Mouse (Mus musculus) embryo, embryonic 10.5 days (tissue): ENCODE results near the gene Il16.

Source experiments
- DNase-seq: peaks from one replicate; pipeline ENCODE4 v3.0.0-alpha.2; 2015; ENCODE audit warnings: low spot score

Gene Il16

DNA sequence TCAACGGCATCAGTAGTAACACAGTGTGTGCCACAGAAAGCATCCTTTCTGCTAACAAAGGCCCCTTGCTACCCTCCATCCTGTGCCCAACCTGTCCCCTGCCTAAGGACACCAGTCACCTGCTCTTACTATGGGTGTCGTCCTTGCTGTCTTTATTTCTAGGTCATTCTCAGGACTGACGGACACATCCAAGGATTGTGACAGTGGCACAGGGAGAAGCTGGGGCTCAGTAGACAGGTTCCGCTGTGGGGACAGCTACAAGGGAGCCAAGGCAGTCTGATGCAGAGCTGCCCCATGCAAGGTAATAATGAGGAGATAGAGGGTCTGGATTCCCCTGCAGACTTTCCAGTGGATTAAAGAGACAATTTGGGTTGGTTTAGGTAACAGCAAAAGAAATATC, 67.0 kb downstream of the Il16 start:
- no peak for DNase-seq

GRCm38 (mm10) chr7:83677296-83677695, 68.2 kb downstream of the Il16 start:
- DNase-seq, result no peak

- DNase-seq, result peak; percentile 52
Observed at GRCm38 (mm10) chr7:83675545-83676254, 69.8 kb downstream of the Il16 start.

DNA sequence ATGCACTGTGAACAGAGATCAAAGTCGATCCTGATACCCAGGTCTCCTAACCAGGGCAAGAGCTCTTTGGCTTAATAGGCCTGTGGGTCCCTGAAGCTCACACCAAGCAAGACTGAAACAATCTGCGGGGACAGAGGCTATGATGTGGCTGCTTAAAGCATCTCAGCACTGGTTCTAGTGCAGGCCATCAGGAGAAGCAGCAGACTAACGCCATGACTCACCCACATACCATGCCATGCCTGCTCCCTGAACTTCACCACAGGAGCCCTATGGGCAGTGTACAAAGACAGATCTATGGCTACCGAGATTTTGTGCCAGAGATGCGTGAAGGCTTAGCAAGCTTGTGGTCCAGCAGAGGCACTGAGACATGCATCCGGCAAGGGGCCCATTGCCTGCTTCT, 74.0 kb downstream of the Il16 start:
- DNase-seq, result no peak

- DNase-seq, result peak; percentile 74
Observed at GRCm38 (mm10) chr7:83668724-83669123, 76.8 kb downstream of the Il16 start.

- DNase-seq, result no peak
Observed at GRCm38 (mm10) chr7:83667936-83668645, 77.4 kb downstream of the Il16 start.

DNA sequence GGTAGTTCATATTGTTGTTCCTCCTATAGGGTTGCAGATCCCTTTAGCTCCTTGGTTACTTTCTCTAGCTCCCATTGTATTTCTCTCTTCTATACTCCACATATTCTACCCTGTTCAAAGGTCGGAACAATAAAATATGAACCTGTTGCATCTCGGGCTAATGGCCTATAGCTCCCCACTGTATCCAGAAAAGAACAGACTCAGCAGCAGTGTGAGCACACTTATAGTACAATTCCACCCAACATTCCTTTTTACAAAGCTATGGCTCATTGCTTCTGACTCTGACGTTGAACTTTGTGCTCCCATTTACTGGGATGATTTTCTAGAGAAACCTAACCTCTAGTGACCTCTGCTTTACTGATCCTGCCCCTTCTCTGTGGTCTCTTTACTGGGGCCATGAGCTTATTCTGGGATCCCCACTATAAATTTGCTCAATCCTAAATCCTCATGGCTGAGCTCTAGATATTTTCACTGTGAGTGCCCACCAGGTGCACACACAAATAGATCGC, 79.4 kb downstream of the Il16 start:
- no peak for DNase-seq

GRCm38 (mm10) chr7:83662711-83663375, 82.7 kb downstream of the Il16 start:
- no peak for DNase-seq

GRCm38 (mm10) chr7:83661763-83662162, 83.8 kb downstream of the Il16 start:
- no peak for DNase-seq

DNA sequence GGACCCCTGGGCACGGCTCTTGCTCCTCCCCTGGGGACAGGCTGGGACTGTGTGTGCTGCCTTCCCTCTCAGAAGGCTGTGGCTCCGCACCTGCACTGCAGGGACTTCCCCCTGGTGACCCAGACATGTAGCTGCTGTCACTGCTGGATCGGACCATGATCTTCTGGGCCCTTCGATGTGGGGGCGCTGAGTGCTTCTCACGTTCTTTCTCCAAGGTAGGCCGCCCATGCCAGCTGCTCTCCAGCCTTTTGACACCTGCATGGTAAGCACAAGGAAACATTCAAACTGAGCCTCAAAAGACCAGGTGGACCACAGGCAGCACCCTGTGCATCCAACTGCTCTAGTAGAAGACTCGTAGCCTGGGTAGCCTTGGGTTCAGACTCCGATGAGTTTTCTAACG, 84.5 kb downstream of the Il16 start:
- no peak for DNase-seq

DNA sequence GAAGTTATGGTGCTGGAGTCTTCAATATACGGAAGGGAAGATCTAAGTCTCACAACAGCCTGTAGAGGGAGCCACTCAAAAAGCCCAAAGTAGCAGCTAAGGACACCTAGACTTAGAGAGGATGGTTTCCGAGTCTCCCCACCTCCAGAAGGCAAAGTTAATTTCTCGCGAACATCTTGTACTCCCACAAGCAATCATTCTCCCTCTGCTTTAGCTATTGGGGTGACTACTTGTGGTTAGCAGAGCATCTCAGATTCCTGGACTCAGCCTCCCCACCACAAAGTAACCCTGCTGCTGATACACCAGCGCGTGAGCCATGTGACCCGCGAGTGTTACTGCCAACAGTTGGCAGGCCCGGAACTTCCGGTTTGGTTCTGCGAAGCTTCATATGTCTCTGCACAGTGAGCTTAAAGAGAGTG, 85.2 kb downstream of the Il16 start:
- DNase-seq, result no peak

- no peak for DNase-seq
Observed at GRCm38 (mm10) chr7:83659159-83660065, 86.1 kb downstream of the Il16 start.

- DNase-seq, result no peak
Observed at GRCm38 (mm10) chr7:83658716-83659115, 86.8 kb downstream of the Il16 start.

GRCm38 (mm10) chr7:83654938-83655630, 90.4 kb downstream of the Il16 start:
- no peak for DNase-seq

DNA sequence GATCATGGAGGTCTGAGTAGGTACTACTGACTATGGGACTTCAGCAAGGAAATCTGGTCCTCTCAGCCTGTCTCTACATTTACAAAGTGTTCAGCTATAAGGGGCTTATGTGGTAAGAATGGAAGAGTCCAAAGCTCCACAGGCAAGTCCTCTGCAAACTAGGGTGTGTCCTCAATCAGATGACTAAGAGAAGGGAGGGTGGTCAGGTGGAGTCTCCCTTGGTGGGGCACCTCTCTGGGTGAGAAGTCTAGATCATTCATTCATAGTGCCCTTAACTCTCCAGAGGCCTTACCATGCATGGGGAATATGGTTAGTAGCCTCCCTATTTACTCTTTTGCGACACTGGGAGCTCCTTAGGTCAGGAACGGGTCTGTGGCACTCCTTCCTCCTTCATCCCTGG, 91.3 kb downstream of the Il16 start:
- DNase-seq, result no peak

GRCm38 (mm10) chr7:83653605-83654051, 91.9 kb downstream of the Il16 start:
- DNase-seq, result no peak

DNA sequence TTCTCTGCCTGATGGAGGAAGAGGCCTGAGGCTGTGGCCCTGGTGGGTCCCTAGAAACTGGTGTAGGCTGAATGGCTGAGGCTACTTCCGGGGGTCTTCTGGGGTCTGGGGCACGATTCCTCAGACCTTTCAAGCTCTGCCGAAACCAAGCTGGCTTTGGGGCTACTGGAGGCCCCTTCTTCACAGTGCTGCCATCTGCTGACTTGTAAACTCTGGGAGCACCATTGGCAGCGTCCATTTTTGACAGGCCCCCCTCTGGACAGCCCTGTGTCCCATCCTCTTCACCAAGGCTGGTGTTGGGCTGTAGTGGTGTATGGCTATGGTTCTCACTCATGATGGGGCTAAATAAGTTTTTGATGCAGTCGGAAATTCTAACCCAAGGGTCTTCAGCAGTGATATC, 93.0 kb downstream of the Il16 start:
- no peak for DNase-seq

GRCm38 (mm10) chr7:83650638-83651037, 94.9 kb downstream of the Il16 start:
- DNase-seq, result no peak

- no peak for DNase-seq
Observed at GRCm38 (mm10) chr7:83648807-83649206, 96.7 kb downstream of the Il16 start.

DNA sequence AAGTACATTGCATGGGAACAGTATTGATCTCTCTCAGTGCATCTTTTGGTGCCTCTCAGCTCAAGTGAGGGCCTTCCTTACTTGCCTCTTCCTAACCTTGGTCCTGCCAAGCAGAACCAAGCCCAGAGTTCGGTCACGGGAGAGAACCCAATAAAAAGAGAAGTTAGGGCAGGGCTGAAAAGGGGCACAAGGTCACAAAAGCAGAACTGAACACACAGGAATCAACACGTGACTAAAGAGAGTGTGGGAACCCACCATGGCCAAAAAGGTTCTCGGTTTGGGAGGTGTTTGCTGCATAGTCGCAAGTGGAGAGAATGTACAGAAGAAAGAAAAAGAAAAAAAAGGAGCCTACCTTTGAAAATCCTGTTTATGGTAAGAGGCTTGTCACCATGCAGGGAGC, 100.0 kb downstream of the Il16 start:
- DNase-seq, result no peak

GRCm38 (mm10) chr7:83644761-83645160, 100.8 kb downstream of the Il16 start:
- DNase-seq, result no peak
